Mouse (Mus musculus): ENCODE measurements at regions not wholly inside any gene's neighbourhood (a gene's known extent, or its start where the extent isn't known, plus 50 kb on each side); places are given as distances from the start of the nearest gene placed in this dataset.

DNA sequence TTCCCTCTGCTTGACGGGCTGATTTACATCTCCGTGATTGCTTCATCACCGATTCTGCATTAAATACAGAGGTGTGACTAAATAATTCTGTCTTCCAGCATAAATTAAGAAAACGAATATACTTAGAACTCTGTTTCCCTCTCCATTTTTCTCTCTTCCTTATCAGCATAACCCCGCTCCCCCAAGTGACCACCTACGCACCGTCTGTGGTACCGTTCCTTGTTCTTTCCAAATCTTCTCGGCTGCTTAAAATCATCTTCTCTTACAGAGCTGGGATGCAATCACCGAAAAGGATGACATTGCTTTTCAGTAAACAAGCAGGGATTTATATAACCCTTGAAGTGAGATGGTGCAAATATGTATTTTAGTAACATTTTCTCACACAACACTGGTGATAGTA lies 224.3 kb upstream of the Sel1l start:
- no peaks in the 10 kb centered on the region for H3K36me3 ChIP-seq
- H3K9me3 ChIP-seq: no peaks in the 10 kb centered on the region
- no peaks in the 10 kb centered on the region for H3K27me3 ChIP-seq (replicated peaks)
- no peak overlapping the region for H3K4me3 ChIP-seq
- H3K4me2 ChIP-seq (replicated peaks): no peak overlapping the region
- no peaks in the 10 kb centered on the region for H3K4me1 ChIP-seq
- no peak overlapping the region for H3K27ac ChIP-seq
- H3K9ac ChIP-seq: no peak overlapping the region
- WGBS: 89% methylated on average over 10 of the region's 10 CpGs
- ATAC-seq (ENCODE audit: low FRiP score, low read depth): no peak

DNA sequence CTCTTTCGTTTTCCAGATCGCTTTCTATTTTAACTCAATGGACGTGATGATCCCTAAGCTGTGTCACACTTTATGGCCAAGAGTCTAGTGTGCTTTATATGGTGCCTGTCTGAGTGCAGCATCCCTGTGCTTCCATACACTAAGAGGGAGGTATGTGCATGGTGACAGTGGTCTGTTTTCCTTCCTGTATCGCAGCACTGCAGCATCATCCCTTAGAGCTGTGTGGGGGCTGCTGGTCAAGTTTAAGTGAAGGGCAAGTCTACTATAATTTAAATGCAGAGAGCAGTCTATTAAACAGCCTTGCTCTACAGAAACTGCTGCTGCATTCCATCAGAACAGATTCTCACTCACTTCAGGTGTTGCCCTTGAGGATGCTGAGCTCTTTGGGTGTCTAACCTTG lies 213.8 kb upstream of the Sel1l start:
- no peak overlapping the region for H3K4me3 ChIP-seq
- H3K4me1 ChIP-seq: no peaks in the 10 kb centered on the region
- H3K27me3 ChIP-seq (replicated peaks): no peaks in the 10 kb centered on the region
- H3K9ac ChIP-seq: no peak overlapping the region
- WGBS: 83% methylated on average over 4 of the region's 4 CpGs
- H3K27ac ChIP-seq: no peak overlapping the region
- no peak overlapping the region for H3K4me2 ChIP-seq (replicated peaks)
- no peaks in the 10 kb centered on the region for H3K9me3 ChIP-seq
- ATAC-seq (ENCODE audit: low FRiP score, low read depth): no peak
- no peaks in the 10 kb centered on the region for H3K36me3 ChIP-seq

DNA sequence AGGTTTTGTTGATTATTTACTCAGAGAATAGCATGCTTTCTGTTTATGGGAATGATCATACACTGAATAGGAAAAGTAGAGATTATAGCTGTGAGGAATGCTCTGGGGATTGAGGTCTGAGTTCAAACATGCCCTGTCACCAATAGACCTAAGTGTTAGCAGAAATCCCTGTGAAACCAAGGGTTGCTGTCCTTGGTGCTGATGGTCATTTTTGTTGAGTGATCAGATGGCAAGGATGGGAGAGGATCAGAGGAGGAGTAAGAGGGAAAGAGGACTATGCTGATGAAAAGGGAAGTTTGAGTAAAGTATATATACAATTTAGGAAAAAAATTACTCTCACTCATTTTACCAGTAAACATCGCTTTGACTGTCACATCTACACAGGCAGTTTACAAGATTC lies 191.5 kb upstream of the Sel1l start:
- Histone ChIP-seq H3K36me3 (no peaks in the 10 kb centered on the region), H3K9me3 (no peaks in the 10 kb centered on the region), H3K9ac (no peak overlapping the region), H3K4me1 (no peaks in the 10 kb centered on the region), H3K4me2 (replicated peaks) (no peak overlapping the region), H3K27ac (no peak overlapping the region), H3K4me3 (no peak overlapping the region), H3K27me3 (replicated peaks) (no peaks in the 10 kb centered on the region)
- ATAC-seq (ENCODE audit: low FRiP score, low read depth): no peak
- WGBS: 71% methylated on average over 1 of the region's 1 CpGs

DNA sequence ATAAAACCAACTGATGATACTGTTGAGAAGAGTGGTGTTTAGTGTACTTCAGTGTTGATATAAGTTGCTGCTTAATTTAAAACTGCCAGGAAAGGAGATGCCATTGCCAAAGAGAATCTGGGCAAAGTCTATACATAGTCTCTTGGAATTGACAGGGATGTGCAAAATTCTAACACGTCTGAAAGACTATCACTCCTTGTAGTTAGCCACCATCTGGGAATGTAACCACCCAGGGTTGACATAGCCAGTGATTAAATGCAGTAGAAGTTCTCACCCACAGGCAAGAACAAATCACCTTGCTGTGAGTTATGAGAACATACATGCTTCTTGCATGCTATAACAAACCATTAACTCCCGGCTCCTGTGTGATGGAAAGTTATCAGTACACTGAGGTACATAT lies 180.2 kb upstream of the Sel1l start:
- Histone ChIP-seq H3K9ac (no peak overlapping the region), H3K4me1 (no peaks in the 10 kb centered on the region), H3K27ac (no peak overlapping the region), H3K9me3 (no peaks in the 10 kb centered on the region), H3K27me3 (replicated peaks) (no peaks in the 10 kb centered on the region), H3K36me3 (no peaks in the 10 kb centered on the region), H3K4me3 (no peak overlapping the region), H3K4me2 (replicated peaks) (no peak overlapping the region)
- ATAC-seq (ENCODE audit: low FRiP score, low read depth): no peak
- whole genome bisulfite sequencing: 75% methylated on average over 2 of the region's 2 CpGs

DNA sequence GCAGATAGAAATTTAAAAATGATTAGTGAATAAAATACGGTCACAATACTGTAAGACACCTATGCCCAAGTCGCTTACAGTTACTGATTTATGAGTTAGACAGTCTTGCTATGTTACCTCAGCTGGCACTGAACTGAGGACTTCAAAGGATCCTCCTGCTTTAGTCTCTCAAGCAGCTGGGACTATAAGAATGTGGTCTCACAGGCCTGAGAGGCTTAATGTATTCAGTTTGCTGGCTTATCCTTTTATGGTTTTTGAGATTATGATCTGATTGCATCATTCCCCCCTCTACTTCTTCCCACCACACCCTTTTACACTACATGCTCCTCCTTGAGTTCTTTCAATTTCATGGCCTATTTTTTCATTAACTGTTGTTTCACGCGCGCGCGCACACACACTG lies 179.4 kb upstream of the Sel1l start:
- Histone ChIP-seq H3K4me3 (no peak overlapping the region), H3K27me3 (replicated peaks) (no peaks in the 10 kb centered on the region), H3K36me3 (no peaks in the 10 kb centered on the region), H3K27ac (no peak overlapping the region), H3K4me1 (no peaks in the 10 kb centered on the region), H3K9me3 (no peaks in the 10 kb centered on the region), H3K9ac (no peak overlapping the region), H3K4me2 (replicated peaks) (no peak overlapping the region)
- ATAC-seq (ENCODE audit: low FRiP score, low read depth): no peak
- WGBS: 91% methylated on average over 7 of the region's 7 CpGs

DNA sequence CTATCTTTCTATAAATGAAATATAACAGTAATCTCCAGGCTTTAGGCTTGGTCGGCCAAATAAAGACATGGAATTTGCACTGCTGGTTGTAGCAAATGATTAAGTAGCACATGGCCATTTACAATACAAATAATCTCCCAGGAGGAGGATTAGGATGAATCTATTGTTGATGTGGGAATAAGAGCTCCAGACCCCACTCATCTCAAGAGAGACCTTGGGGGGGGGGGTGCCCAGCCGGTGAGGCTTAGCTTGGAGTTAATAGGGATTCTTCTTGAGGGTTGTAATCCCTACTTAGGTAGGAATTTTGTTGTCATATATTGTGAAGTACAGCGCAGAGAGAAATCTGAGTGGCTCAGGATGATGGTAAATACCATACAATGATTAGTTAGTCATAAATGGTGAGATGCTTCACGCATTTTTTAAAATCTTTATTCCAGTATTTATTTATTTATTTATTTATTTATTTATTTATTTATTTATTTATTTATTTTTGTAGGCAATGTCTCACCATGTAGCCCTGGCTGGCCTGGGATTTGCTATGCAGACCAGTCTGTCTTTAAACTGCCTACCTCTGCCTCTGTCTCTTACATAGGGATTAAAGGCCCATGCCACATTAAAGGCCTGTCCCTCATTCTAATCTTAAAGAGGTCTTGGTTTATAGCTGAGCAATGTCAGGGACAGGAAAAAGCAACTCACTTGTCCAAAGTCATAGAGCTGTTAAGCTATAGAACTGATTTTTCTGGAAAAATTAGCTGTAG lies 175.7 kb upstream of the Sel1l start:
- WGBS: 77% methylated on average over 4 of the region's 4 CpGs
- Histone ChIP-seq H3K9me3 (no peaks in the 10 kb centered on the region), H3K27ac (no peak overlapping the region), H3K4me3 (no peak overlapping the region), H3K27me3 (replicated peaks) (no peaks in the 10 kb centered on the region), H3K9ac (no peak overlapping the region), H3K36me3 (no peaks in the 10 kb centered on the region), H3K4me2 (replicated peaks) (no peak overlapping the region), H3K4me1 (no peaks in the 10 kb centered on the region)
- ATAC-seq (ENCODE audit: low FRiP score, low read depth): no peak

DNA sequence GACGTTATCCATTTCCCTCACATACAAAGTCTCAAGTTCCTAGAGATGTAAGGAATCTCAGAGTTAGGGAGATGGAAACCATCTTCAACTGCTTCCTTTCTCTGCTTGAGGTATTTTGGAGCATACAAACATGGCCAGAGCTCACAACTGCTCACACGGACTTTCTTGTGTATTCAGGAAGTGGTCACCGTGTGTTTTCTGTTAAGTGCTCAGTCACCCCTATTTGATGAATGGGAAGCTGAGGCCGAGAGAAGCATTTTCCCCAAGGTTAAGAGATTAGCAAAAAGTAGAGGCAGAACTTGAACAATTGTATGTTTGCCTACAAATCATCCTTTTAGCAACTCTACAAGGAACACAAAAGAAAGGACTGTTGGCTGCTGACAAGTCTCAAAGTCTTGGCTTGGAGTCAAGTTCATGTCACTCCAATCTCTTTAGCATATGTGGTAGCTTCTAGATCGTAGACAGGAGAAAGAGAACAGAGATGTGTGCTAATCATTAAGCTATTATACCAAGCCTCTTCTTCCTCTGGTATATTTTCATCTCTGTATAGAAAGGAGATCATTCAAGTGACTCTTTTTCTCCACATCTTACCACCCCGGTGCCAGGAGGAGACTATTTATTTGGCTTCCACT lies 170.8 kb upstream of the Sel1l start:
- no peaks in the 10 kb centered on the region for H3K4me1 ChIP-seq
- H3K27me3 ChIP-seq (replicated peaks): no peaks in the 10 kb centered on the region
- no peak overlapping the region for H3K27ac ChIP-seq
- no peak overlapping the region for H3K9ac ChIP-seq
- H3K4me2 ChIP-seq (replicated peaks): no peak overlapping the region
- ATAC-seq (ENCODE audit: low FRiP score, low read depth): no peak
- WGBS: 49% methylated on average over 6 of the region's 6 CpGs
- H3K4me3 ChIP-seq: no peak overlapping the region
- no peaks in the 10 kb centered on the region for H3K36me3 ChIP-seq
- H3K9me3 ChIP-seq: no peaks in the 10 kb centered on the region

DNA sequence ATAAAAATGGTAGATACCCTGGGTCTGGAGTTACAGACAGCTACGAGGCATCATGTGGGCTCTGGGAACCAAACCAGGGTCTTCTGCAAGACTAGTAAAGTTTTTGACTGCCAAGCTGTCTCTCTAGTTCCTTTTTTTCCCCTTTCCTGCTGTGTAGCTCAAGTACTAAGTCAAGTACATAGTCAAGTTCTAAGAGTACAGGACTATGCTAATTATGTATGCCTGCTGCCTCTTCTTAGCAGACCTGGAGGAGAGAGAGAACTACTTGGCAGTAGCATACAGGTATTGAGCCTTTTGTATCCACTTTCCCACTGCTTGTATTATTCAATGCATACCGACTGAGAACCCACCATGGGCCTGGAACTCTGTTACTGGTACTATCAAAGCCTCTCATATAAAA lies 166.4 kb upstream of the Sel1l start:
- no peak overlapping the region for H3K27ac ChIP-seq
- no peaks in the 10 kb centered on the region for H3K4me1 ChIP-seq
- no peak overlapping the region for H3K4me3 ChIP-seq
- H3K4me2 ChIP-seq (replicated peaks): no peak overlapping the region
- H3K9ac ChIP-seq: no peak overlapping the region
- no peaks in the 10 kb centered on the region for H3K36me3 ChIP-seq
- ATAC-seq (ENCODE audit: low FRiP score, low read depth): no peak
- no peaks in the 10 kb centered on the region for H3K27me3 ChIP-seq (replicated peaks)
- no peaks in the 10 kb centered on the region for H3K9me3 ChIP-seq
- 88% methylated on average over 2 of the region's 2 CpGs for WGBS

DNA sequence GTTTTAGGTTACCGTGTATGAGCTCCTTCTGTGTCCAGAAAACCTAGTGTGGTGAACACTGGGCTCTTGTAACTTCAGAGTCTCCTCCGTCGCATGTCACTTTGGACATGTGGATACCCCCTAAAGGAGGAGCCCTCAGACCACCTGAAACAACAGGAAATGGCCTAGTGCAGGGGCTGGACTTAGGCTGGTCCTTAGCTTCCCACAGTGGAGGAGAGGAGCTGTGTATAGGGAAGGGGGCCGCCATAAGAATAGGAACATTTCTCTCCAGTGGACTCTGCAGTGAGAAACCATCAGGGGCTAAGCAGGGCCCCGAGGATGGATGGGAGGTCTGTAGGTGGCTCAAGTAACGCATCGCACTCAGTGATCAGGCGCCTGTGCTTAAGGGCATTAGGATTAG lies 165.0 kb upstream of the Sel1l start:
- Histone ChIP-seq H3K9ac (no peak overlapping the region), H3K27ac (no peak overlapping the region), H3K4me1 (no peaks in the 10 kb centered on the region), H3K36me3 (no peaks in the 10 kb centered on the region), H3K9me3 (no peaks in the 10 kb centered on the region), H3K27me3 (replicated peaks) (no peaks in the 10 kb centered on the region), H3K4me3 (no peak overlapping the region), H3K4me2 (replicated peaks) (no peak overlapping the region)
- ATAC-seq (ENCODE audit: low FRiP score, low read depth): no peak; the same call in 1 of the 2 replicates
- WGBS: 72% methylated on average over 8 of the region's 8 CpGs

DNA sequence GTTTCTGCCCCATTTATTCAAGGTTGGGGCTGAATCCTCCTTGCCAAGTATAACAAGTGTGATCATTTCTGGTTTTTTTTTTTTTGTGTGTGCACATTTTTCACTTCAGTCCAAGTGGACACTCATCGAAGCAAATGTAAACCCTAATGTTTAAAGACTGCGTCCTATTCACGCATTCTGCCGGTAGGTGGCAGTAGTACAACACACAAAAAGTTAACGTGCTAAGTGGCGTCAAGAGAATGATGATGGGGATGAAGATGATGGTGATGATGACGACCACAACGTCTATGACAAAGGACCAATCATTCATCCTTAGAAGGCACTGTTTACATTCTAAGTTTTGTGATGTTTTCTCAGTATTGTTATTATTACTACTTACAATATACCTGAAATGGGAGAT lies 164.3 kb upstream of the Sel1l start:
- Histone ChIP-seq H3K9ac (no peak overlapping the region), H3K36me3 (no peaks in the 10 kb centered on the region), H3K4me3 (no peak overlapping the region), H3K4me2 (replicated peaks) (no peak overlapping the region), H3K4me1 (no peaks in the 10 kb centered on the region), H3K27me3 (replicated peaks) (no peaks in the 10 kb centered on the region), H3K9me3 (no peaks in the 10 kb centered on the region), H3K27ac (no peak overlapping the region)
- 12% methylated on average over 8 of the region's 8 CpGs for WGBS
- no peak for ATAC-seq (ENCODE audit: low FRiP score, low read depth)

DNA sequence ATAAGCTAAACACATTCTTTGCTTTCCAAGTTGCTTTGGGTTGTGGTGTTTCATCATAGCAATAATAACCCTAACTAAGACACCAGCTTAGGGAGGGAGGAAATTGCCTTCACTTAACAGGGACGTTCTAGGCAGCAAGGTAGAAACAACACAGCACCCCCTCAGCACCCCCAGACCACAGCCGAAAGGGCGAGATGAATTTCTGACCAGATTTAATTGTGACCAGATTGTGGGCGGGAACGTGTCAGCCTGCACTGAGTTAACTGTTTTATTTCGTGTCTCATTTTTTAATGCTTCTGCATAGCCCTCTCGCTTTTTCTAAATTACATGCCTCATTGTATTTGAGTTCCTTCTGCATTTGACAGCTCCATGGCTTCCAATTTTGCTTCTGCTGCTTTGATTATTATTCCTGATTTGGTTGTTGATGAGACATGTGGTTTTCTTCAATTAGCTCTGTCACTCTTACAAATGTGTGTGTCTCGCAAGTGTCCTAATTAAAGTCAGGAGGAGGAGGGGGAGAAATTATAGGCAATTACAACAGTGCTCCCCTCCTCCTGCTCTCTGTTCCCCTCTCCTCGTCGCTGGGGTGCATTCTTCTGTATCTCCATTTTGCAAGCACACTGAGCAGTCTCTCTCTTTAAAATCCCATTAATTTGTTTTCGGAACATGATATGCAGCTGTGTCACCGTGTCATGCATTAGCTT lies 155.6 kb upstream of the Sel1l start:
- 58% methylated on average over 12 of the region's 12 CpGs for WGBS
- ATAC-seq (ENCODE audit: low FRiP score, low read depth): peak; percentile 63; the same call in 1 of the 2 replicates
- no peaks in the 10 kb centered on the region for H3K27me3 ChIP-seq (replicated peaks)

DNA sequence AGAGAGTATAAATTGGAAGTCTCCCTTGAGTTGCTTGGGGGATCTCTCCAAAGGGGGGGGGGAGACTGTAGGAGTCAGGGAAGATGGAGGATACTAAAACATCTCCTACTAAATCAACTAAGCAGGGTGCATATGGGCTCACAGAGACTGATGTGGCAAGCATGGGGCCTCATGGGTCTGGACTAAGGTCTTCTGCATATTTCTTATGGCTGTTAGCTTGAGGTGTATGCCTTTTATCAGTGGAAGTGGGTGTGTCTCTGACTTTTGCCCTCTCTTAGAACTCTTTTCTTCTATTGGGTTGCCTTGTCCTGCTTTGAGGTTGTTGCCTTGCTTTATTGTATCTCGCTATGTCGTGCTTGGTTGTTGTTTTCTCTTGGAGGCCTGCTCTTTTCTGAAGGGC lies 150.1 kb upstream of the Sel1l start:
- no peaks in the 10 kb centered on the region for H3K36me3 ChIP-seq
- no peaks in the 10 kb centered on the region for H3K4me1 ChIP-seq
- no peak overlapping the region for H3K4me2 ChIP-seq (replicated peaks)
- no peaks in the 10 kb centered on the region for H3K27me3 ChIP-seq (replicated peaks)
- no peak overlapping the region for H3K9ac ChIP-seq
- ATAC-seq (ENCODE audit: low FRiP score, low read depth): no peak
- H3K9me3 ChIP-seq: no peaks in the 10 kb centered on the region
- 63% methylated on average over 2 of the region's 2 CpGs for WGBS
- no peak overlapping the region for H3K4me3 ChIP-seq
- H3K27ac ChIP-seq: no peak overlapping the region

More for the DNA sequence above, 155.6 kb upstream of the Sel1l start:
- Histone ChIP-seq H3K36me3 (no peaks in the 10 kb centered on the region), H3K4me2 (replicated peaks) (no peak overlapping the region), H3K4me3 (no peak overlapping the region), H3K9me3 (no peaks in the 10 kb centered on the region), H3K9ac (no peak overlapping the region), H3K4me1 (no peaks in the 10 kb centered on the region; the same call in 1 of the 2 replicates), H3K27ac (no peak overlapping the region)
